Mouse (Mus musculus) heart, postnatal 0 days (tissue): ENCODE results near the gene Slc16a11.

Experiments used
- CTCF ChIP-seq: IDR thresholded peaks from 2 replicates; pipeline ENCODE4 v1.5.1; 2016; ENCODE audit warnings: antibody characterized with exemption, control low read depth, low read depth
- EP300 ChIP-seq: IDR thresholded peaks from 2 replicates; pipeline ENCODE4 v1.6.1; 2016; ENCODE audit warnings: antibody characterized with exemption, low read depth

GRCm38 (mm10) chr11:70180496-70180895, 32.1 kb upstream of the Slc16a11 start:
- TF ChIP-seq CTCF: no peak
- no peak for TF ChIP-seq EP300
